Mouse (Mus musculus) limb, embryonic 12.5 days (tissue): ENCODE measurements around the gene Wscd2. TPM values are rescaled to one million over a fixed set of nuclear protein-coding genes. Genes with fewer than 3 reads are reported as not detected.

ENCODE experiments used
- ATAC-seq: fragments of 200-750 bp; cut with Nextera tagmentation; 2 replicates; pipeline ENCODE4 v1.8.0; 2017; ENCODE audit warnings: low read depth, moderate TSS enrichment; ENCODE audit not compliant: insufficient number of reproducible peaks, insufficient read depth, low FRiP score, low TSS enrichment
- H3K27ac ChIP-seq: fragments of 300-500 bp; sonication (generic); 2 replicates; pipeline ENCODE4 v1.5.1; 2016; ENCODE audit warnings: mild to moderate bottlenecking, moderate library complexity
- H3K27me3 ChIP-seq: fragments of 300-500 bp; sonication (generic); 2 replicates; pipeline ENCODE4 v1.6.1; 2016; ENCODE audit warnings: mild to moderate bottlenecking, moderate library complexity
- H3K36me3 ChIP-seq: fragments of 300-500 bp; sonication (generic); 2 replicates; pipeline ENCODE4 v1.6.1; 2016; ENCODE audit warnings: mild to moderate bottlenecking, moderate library complexity
- H3K4me1 ChIP-seq: fragments of 300-500 bp; sonication (generic); replicated peaks from 2 replicates; pipeline ENCODE4 v1.6.1; 2016
- H3K4me2 ChIP-seq: fragments of 300-500 bp; sonication (generic); 2 replicates; pipeline ENCODE4 v1.6.1; 2016; ENCODE audit warnings: mild to moderate bottlenecking, moderate library complexity
- H3K4me3 ChIP-seq: fragments of 300-500 bp; sonication (generic); replicated peaks from 2 replicates; pipeline ENCODE4 v1.5.1; 2016; ENCODE audit warnings: mild to moderate bottlenecking
- H3K9ac ChIP-seq: fragments of 300-500 bp; sonication (generic); replicated peaks from 2 replicates; pipeline ENCODE4 v1.6.1; 2016; ENCODE audit warnings: mild to moderate bottlenecking, moderate library complexity
- H3K9me3 ChIP-seq: fragments of 300-500 bp; sonication (generic); 2 replicates; pipeline ENCODE4 v1.6.1; 2016; ENCODE audit warnings: mild to moderate bottlenecking, moderate library complexity
- WGBS: fragments of 180-500 bp; shearing (Covaris S2); methylation state at CpG from one replicate; pipeline ENCODE4 v1.1.7; 2016; 5-methylcytosine and 5-hydroxymethylcytosine counted together
- polyA plus RNA-seq: library from polyadenylated mRNA; unstranded; fragments of >200 nt; fragmentation: Nextera tagmentation; extraction: Ambion mirVana; gene quantifications from 2 replicates; pipeline ENCODE4 v1.2.1, GENCODE M21; 2016

The Wscd2 gene
- polyA plus RNA-seq, 1 experiment from 2014 or later = 5.4 TPM

DNA sequence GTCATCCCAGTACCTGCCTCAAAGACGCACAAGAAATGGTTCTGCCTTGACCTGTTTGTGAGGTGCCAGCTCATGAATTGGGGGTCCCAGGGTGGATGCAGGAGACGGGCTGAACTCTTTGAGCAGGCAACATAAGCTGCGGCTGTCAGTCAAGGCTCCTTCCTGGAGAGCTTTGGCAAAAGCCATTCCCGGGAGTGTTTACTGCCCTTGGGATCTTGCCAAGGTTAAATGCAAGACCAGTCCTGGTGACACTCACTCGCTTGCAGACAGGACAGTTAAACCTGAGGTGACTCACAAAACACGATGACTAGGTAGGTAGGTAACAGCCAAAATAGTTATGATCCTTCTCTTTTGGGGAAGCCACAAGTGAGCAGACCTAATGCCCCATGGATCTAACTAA lies 30.9 kb downstream of the Wscd2 start:
- WGBS = 54% methylated on average over 6 of the region's 6 CpGs
- H3K27ac ChIP-seq = no peak overlapping the region

DNA sequence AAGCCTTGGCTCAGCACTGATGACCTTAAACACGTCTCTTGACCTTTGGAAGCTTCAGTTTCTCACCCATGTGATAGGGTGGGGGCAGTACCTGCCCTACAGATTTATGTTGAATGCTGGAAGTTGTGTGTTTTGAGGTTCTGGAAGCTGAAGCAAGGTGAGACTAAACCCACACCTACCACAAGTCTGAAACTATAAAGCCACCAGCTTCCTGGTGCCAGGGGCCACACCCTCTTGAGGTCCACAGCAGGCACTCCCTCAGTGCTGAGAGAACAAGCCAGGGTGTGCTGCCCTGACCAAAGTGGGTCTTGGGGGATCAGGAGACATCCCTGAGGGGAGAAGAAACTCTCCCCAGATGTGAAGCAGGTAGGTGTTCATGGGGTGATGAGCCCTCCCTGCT lies 48.7 kb downstream of the Wscd2 start:
- no peaks in the 10 kb centered on the region for H3K36me3 ChIP-seq
- no peak overlapping the region for H3K27ac ChIP-seq
- peaks cover 27% of the 10 kb centered on the region for H3K27me3 ChIP-seq
- 76% methylated on average over 1 of the region's 1 CpGs for WGBS
- no peak overlapping the region for H3K9ac ChIP-seq
- H3K4me3 ChIP-seq = no peak overlapping the region
- H3K4me2 ChIP-seq = no peak overlapping the region
- peaks cover 37% of the 10 kb centered on the region for H3K4me1 ChIP-seq
- no peaks in the 10 kb centered on the region for H3K9me3 ChIP-seq
- ATAC-seq = no peak

More for the DNA sequence above, 30.9 kb downstream of the Wscd2 start:
- no peak for ATAC-seq
- no peak overlapping the region for H3K9ac ChIP-seq
- H3K9me3 ChIP-seq = no peaks in the 10 kb centered on the region
- H3K4me3 ChIP-seq = no peak overlapping the region
- H3K4me1 ChIP-seq = peaks cover 16% of the 10 kb centered on the region
- no peaks in the 10 kb centered on the region for H3K36me3 ChIP-seq
- H3K4me2 ChIP-seq = no peak overlapping the region
- peaks cover 26% of the 10 kb centered on the region; the same call in 1 of the 2 replicates for H3K27me3 ChIP-seq

DNA sequence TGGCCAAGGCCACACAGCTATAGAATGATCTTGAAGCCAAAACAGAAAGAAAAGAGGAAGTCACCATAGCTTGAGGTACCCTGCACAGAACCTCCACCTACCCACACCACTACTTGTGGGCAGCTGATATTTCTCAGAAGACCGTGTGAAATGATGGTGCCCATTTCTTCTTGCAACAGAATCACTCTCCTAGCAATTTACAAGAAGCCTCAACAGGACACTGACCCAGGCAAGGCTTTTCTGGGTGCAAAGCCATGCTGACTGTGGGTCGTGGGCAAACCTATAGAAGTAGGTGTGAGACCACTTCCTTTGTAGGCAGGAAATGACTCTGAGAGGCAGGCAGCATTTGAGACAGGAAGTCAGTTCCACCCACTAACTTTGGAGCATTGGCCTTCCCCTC lies 49.3 kb downstream of the Wscd2 start:
- H3K9ac ChIP-seq = no peak overlapping the region
- no peak for ATAC-seq
- no peaks in the 10 kb centered on the region for H3K36me3 ChIP-seq
- peaks cover 33% of the 10 kb centered on the region for H3K27me3 ChIP-seq
- no peaks in the 10 kb centered on the region for H3K9me3 ChIP-seq
- WGBS = 74% methylated on average over 2 of the region's 2 CpGs
- H3K27ac ChIP-seq = no peak overlapping the region
- H3K4me1 ChIP-seq = peaks cover 37% of the 10 kb centered on the region
- no peak overlapping the region for H3K4me3 ChIP-seq
- H3K4me2 ChIP-seq = no peak overlapping the region

DNA sequence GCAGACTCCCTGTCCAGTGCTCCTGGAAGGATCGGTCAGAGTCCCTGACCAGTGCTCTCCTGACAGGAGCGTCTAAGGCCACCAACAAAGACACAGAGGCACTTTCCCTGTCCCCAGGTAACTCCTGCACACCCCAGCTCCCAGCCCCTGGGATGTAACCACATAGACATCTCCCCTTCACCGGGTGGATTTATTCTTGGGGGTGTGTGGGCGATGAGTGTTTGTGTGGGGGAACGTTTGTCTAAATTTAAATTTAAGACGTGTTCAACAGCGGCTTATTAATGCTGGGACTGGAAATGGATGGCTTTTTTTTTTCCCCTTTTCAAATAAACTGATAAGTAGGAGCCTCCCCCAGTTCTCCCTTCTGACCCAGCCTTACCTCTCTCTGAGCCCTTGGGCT lies 49.7 kb downstream of the Wscd2 start:
- H3K27me3 ChIP-seq = peaks cover 37% of the 10 kb centered on the region
- H3K36me3 ChIP-seq = no peaks in the 10 kb centered on the region
- H3K9me3 ChIP-seq = no peaks in the 10 kb centered on the region
- peaks cover 37% of the 10 kb centered on the region for H3K4me1 ChIP-seq
- ATAC-seq = no peak
- H3K9ac ChIP-seq = no peak overlapping the region
- 91% methylated on average over 7 of the region's 7 CpGs for WGBS
- H3K4me2 ChIP-seq = no peak overlapping the region
- no peak overlapping the region for H3K27ac ChIP-seq
- no peak overlapping the region for H3K4me3 ChIP-seq

DNA sequence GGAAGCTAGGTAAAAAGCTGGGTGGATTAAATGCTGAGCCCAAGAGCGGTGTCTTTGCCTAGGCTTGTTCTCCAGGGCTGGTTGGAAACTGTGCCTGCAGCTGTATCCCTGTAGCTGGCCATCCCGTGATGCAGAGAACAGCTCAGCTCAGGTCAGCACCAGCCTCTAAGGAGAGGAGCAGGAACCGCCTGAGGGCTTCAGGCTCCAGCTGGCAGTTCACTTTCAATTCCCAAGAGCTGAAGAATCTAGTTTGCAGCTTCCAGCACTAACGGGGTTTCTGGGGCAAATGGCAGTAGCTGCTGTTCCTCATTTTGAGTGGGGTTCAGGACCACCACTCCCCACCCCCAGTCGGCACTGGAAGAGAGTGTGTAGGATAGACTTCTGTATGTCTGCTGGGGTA lies 51.1 kb downstream of the Wscd2 start:
- no peak for ATAC-seq
- Histone ChIP-seq H3K4me1 (peaks cover 37% of the 10 kb centered on the region), H3K9ac (no peak overlapping the region), H3K27ac (no peak overlapping the region), H3K4me3 (no peak overlapping the region), H3K9me3 (no peaks in the 10 kb centered on the region), H3K4me2 (no peak overlapping the region), H3K36me3 (no peaks in the 10 kb centered on the region), H3K27me3 (peaks cover 35% of the 10 kb centered on the region)
- 29% methylated on average over 5 of the region's 5 CpGs for WGBS

DNA sequence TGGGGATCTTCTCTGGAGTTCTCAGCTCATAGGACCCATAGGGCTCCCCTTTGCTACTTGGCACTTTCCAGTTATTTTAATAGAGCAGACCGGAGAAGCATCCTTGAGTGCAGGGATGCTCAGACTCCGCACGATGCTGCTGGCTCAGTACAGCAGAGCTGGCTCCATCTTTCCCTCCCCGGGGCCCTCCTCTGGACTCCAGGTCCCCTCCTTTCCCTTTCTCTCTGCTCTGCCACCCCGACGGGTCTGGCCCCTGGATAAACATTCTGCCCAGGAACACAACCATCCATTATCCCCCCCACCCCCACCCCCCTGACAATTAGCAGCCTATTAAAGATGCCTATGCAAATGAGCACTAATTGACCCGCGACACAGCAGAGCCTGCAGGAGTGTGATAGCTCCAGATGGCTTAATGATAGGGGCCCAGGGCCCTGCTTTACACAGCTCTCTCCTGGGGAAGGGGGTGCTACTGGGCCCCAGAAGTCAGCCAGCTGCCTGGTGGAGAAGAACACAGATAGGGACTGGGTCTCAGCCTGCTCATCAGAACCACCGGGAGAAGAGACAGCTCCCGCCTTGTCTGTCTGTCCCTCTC lies 52.8 kb downstream of the Wscd2 start:
- no peak overlapping the region for H3K9ac ChIP-seq
- peaks cover 31% of the 10 kb centered on the region for H3K27me3 ChIP-seq
- ATAC-seq = no peak
- no peaks in the 10 kb centered on the region for H3K9me3 ChIP-seq
- no peak overlapping the region for H3K4me2 ChIP-seq
- 23% methylated on average over 10 of the region's 10 CpGs for WGBS
- H3K36me3 ChIP-seq = no peaks in the 10 kb centered on the region
- no peak overlapping the region for H3K27ac ChIP-seq
- H3K4me3 ChIP-seq = no peak overlapping the region
- H3K4me1 ChIP-seq = peaks cover 19% of the 10 kb centered on the region

DNA sequence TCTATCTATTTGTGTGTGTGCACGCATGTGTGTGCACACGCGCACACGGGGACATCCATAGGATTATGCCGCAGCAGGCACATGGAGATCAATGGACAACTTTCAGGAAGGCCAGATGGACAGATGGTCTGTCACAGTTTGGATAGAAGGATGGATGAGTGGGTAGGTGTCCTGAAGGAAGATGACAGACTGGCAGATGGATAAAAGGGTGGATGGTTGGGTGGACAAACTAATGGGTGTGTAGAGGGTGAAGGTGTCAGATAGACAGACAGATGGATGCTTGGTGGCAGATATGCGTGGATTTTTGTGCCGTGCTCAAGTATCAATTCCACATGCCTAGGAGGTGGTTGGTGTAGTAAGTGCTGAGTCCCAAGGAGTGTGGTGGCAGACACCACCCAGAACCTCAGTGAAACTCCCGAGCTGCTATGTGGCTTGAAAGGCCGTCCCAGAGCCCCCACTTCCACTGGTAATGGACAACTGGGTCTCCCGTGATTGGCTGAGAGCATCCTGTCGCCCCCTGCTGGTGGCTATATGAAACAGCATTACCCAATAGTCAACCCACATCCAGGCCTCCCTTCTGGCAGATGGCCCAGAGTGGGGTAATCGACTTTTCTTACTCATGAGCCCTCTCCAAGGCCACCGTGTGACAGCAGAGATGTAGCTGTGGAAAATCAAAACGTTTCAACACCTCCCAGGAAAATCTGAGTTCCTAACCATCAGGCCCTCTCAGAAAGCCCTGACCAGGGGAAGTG lies 58.0 kb downstream of the Wscd2 start:
- no peaks in the 10 kb centered on the region for H3K9me3 ChIP-seq
- H3K36me3 ChIP-seq = no peaks in the 10 kb centered on the region
- no peak overlapping the region for H3K4me2 ChIP-seq
- peaks cover 28% of the 10 kb centered on the region for H3K4me1 ChIP-seq
- no peak overlapping the region for H3K4me3 ChIP-seq
- H3K27me3 ChIP-seq = peaks cover 57% of the 10 kb centered on the region
- 57% methylated on average over 14 of the region's 14 CpGs for WGBS
- no peak overlapping the region for H3K9ac ChIP-seq
- H3K27ac ChIP-seq = no peak overlapping the region
- no peak for ATAC-seq

- 50% methylated on average over 8 of the region's 8 CpGs for WGBS
- H3K9ac ChIP-seq = no peak overlapping the region
- H3K4me1 ChIP-seq = peaks cover 46% of the 10 kb centered on the region
- no peak for ATAC-seq
- no peaks in the 10 kb centered on the region for H3K9me3 ChIP-seq
- no peak overlapping the region for H3K4me3 ChIP-seq
- H3K27ac ChIP-seq = no peak overlapping the region
- no peaks in the 10 kb centered on the region for H3K36me3 ChIP-seq
- no peak overlapping the region for H3K4me2 ChIP-seq
- H3K27me3 ChIP-seq = peaks cover 41% of the 10 kb centered on the region
Measured at GRCm38 (mm10) chr5:113550249-113550648, 60.1 kb downstream of the Wscd2 start.

DNA sequence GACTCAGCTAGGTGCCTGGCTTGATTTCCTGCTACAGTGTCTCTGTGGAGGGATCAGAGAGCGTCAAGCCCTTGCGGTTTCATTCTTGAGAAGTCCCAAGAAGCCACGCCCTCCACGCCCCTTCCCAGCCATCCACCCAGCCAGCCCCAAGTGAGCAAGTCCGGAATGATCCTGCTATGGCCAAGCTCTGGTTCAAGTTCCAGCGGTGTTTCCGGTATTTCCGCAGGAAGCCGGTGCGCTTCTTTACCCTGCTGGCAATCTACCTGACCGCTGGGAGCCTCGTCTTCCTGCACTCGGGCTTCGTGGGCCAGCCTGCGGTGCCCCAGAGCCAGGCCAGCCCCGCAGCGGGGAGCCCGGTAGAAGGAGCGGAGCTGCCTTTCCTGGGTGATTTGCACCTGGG lies 60.6 kb downstream of the Wscd2 start:
- no peak overlapping the region for H3K4me2 ChIP-seq
- WGBS = 19% methylated on average over 19 of the region's 19 CpGs
- H3K4me1 ChIP-seq = peaks cover 46% of the 10 kb centered on the region
- no peaks in the 10 kb centered on the region for H3K9me3 ChIP-seq
- H3K4me3 ChIP-seq = no peak overlapping the region
- H3K36me3 ChIP-seq = no peaks in the 10 kb centered on the region
- no peak for ATAC-seq
- H3K27me3 ChIP-seq = peaks cover 44% of the 10 kb centered on the region
- no peak overlapping the region for H3K9ac ChIP-seq
- no peak overlapping the region for H3K27ac ChIP-seq

GRCm38 (mm10) chr5:113553402-113553897 lies 63.3 kb downstream of the Wscd2 start:
- H3K4me1 ChIP-seq = peaks cover 46% of the 10 kb centered on the region
- no peak overlapping the region for H3K9ac ChIP-seq
- H3K27ac ChIP-seq = peak overlapping the region; percentile 17; the same call in 1 of the 2 replicates
- H3K9me3 ChIP-seq = no peaks in the 10 kb centered on the region
- peaks cover 46% of the 10 kb centered on the region for H3K27me3 ChIP-seq
- no peak overlapping the region for H3K4me3 ChIP-seq
- WGBS = 9% methylated on average over 9 of the region's 9 CpGs
- no peaks in the 10 kb centered on the region for H3K36me3 ChIP-seq
- no peak overlapping the region for H3K4me2 ChIP-seq
- ATAC-seq = 0 out of 2 replicates have a peak, but pooled peaks have one; percentile 12

- H3K9me3 ChIP-seq = no peaks in the 10 kb centered on the region
- peaks cover 46% of the 10 kb centered on the region for H3K4me1 ChIP-seq
- peak; percentile 72; the same call in 1 of the 2 replicates for ATAC-seq
- H3K4me3 ChIP-seq = no peak overlapping the region
- H3K27ac ChIP-seq = 0 out of 2 replicates have a peak overlapping the region, but pooled peaks have one; percentile 17
- no peak overlapping the region for H3K9ac ChIP-seq
- WGBS = 30% methylated on average over 15 of the region's 15 CpGs
- H3K27me3 ChIP-seq = peaks cover 40% of the 10 kb centered on the region
- H3K36me3 ChIP-seq = no peaks in the 10 kb centered on the region
- H3K4me2 ChIP-seq = no peak overlapping the region
Measured at GRCm38 (mm10) chr5:113554095-113554494, 64.0 kb downstream of the Wscd2 start.
